Mouse (Mus musculus): ENCODE measurements around the gene Pex7.

GRCm38 (mm10) chr10:19850544-19850997, 56.9 kb downstream of the Pex7 start:
- TF ChIP-seq CTCF (IDR thresholded peaks at IDR 0.05; ENCODE audit: low read depth, low read length): no peak
- TF ChIP-seq EP300 (IDR thresholded peaks at IDR 0.05; ENCODE audit: insufficient read depth, low read depth, low read length): no peak

All from ES-Bruce4 (cell line).